Mouse (Mus musculus): ENCODE results near the gene Fbln2. TPM values are rescaled to one million over a fixed set of nuclear protein-coding genes. Genes with fewer than 3 reads are reported as not detected.

Gene Fbln2
- polyA plus RNA-seq, 1 experiment from 2014 or later, result 33.7 TPM

DNA sequence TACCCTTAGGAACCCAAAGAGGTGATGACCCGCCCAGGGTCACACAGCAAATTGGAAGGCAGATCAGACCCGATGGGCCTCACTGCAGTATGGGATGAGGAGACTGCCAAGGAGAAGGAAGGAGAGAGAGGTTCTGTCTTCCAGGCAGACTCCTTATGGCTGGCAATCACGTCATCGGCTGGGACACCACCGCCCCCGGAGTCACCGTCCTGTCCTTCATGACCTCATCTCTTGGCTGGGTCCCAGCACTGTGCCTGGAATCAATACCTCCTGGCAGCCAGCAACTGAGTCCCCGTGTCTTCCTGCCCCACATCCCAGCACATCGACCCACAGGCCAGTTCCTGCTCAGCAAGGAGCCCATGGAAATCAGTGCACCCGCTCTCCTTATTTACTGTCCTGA is 78.7 kb downstream of the Fbln2 start:
- Histone ChIP-seq H3K9ac (replicated peaks) (no peak overlapping the region), H3K4me3 (replicated peaks) (no peak overlapping the region), H3K4me1 (peaks cover 12% of the 10 kb centered on the region), H3K4me2 (no peak overlapping the region), H3K9me3 (replicated peaks) (no peaks in the 10 kb centered on the region), H3K27me3 (replicated peaks) (peaks cover 18% of the 10 kb centered on the region), H3K36me3 (no peaks in the 10 kb centered on the region), H3K27ac (replicated peaks) (no peak overlapping the region)
- no peak for ATAC-seq (ENCODE audit: low FRiP score)
- WGBS, result 64% methylated on average over 10 of the region's 10 CpGs

GRCm38 (mm10) chr6:91295431-91295830 is 83.2 kb downstream of the Fbln2 start:
- Histone ChIP-seq H3K9ac (replicated peaks) (no peak overlapping the region), H3K27me3 (replicated peaks) (no peaks in the 10 kb centered on the region), H3K4me1 (peaks cover 13% of the 10 kb centered on the region), H3K9me3 (replicated peaks) (no peaks in the 10 kb centered on the region), H3K27ac (replicated peaks) (no peak overlapping the region), H3K4me2 (no peak overlapping the region), H3K36me3 (no peaks in the 10 kb centered on the region), H3K4me3 (replicated peaks) (no peak overlapping the region)
- no peak for ATAC-seq (ENCODE audit: low FRiP score)
- 81% methylated on average over 4 of the region's 4 CpGs for WGBS

DNA sequence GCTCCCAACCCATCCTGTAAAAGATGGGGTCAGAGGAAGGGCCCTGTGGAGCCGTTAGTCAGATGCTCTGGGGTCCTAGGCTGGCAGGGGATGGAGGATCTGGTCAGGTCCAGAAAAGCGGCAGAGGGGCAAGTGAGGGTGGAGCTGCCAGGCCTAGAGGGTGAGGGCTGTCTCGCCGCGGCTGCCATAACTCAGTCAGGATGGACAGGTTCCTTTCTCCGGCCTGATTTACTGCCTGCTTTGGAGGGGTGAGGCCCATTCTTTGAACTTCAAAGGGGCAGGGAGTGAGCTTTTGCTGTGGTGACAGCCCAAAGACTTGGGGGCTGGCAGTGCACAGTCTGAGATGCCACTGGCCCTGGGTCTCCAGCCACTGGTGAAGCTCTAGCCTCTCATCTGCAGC is 86.6 kb downstream of the Fbln2 start:
- WGBS, result 2% methylated on average over 6 of the region's 6 CpGs
- ATAC-seq (ENCODE audit: low FRiP score), result no peak

DNA sequence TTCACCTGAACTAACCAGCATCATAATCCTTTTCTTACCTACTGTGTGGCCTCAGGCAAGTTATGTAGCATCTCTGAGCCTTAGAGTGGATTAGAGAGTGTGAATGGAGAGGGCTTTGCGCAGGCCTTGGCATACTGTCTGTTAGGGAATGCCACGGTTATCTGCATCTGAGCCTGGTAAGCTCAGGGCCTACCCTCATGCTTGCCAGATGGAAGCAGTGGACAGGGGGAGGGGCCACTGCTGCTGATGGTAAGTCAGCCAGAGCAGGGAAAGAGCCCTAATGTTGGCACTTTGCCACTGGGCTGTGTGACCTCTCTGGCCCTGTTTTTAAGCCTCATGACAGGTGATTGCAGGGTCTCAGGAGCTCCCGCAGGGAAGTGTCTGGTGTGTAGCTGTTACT is 87.8 kb downstream of the Fbln2 start:
- no peaks in the 10 kb centered on the region for H3K9me3 ChIP-seq (replicated peaks)

More for the DNA sequence above, 86.6 kb downstream of the Fbln2 start:
- no peaks in the 10 kb centered on the region for H3K36me3 ChIP-seq
- H3K4me2 ChIP-seq, result no peak overlapping the region
- H3K4me3 ChIP-seq (replicated peaks), result no peak overlapping the region
- no peaks in the 10 kb centered on the region for H3K27me3 ChIP-seq (replicated peaks)
- H3K4me1 ChIP-seq, result peaks cover 31% of the 10 kb centered on the region
- no peak overlapping the region for H3K27ac ChIP-seq (replicated peaks)
- no peak overlapping the region for H3K9ac ChIP-seq (replicated peaks)
- H3K9me3 ChIP-seq (replicated peaks), result no peaks in the 10 kb centered on the region

DNA sequence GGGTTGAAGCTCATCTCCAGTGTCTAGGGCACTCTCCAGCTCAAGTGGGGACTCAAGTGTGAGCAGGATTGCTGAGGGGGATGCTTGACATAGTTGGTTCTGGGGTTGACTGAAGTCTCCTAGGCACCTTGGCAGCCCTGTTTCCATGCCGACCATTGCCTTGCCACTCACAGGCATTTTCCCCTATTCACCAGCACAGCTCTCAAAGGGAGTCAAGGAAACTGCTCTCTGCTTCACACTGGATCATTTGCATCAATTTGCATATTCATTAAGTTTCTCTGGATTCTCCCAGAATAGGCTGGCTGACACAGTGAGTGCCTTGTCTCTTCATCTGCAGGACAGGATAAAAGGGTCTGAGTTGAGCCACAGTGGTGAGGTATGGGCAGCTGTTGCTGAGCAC is 89.6 kb downstream of the Fbln2 start:
- no peaks in the 10 kb centered on the region for H3K9me3 ChIP-seq (replicated peaks)
- H3K36me3 ChIP-seq, result no peaks in the 10 kb centered on the region
- peak; percentile 88 for ATAC-seq (ENCODE audit: low FRiP score)
- H3K4me3 ChIP-seq (replicated peaks), result no peak overlapping the region
- H3K4me1 ChIP-seq, result peaks cover 31% of the 10 kb centered on the region
- H3K4me2 ChIP-seq, result no peak overlapping the region
- H3K27ac ChIP-seq (replicated peaks), result peak overlapping the region; percentile 83
- no peaks in the 10 kb centered on the region for H3K27me3 ChIP-seq (replicated peaks)
- 14% methylated on average over 1 of the region's 1 CpGs for WGBS
- no peak overlapping the region for H3K9ac ChIP-seq (replicated peaks)

More for the DNA sequence above, 87.8 kb downstream of the Fbln2 start:
- no peak overlapping the region for H3K4me3 ChIP-seq (replicated peaks)
- no peaks in the 10 kb centered on the region for H3K27me3 ChIP-seq (replicated peaks)
- H3K4me1 ChIP-seq, result peaks cover 31% of the 10 kb centered on the region
- H3K36me3 ChIP-seq, result no peaks in the 10 kb centered on the region
- 35% methylated on average over 3 of the region's 3 CpGs for WGBS
- H3K4me2 ChIP-seq, result no peak overlapping the region
- H3K9ac ChIP-seq (replicated peaks), result no peak overlapping the region
- peak overlapping the region; percentile 11; the same call in 1 of the 2 replicates for H3K27ac ChIP-seq (replicated peaks)
- no peak for ATAC-seq (ENCODE audit: low FRiP score)

- peak; percentile 7; the same call in 1 of the 2 replicates for ATAC-seq (ENCODE audit: low FRiP score)
- Histone ChIP-seq H3K4me2 (no peak overlapping the region), H3K27me3 (replicated peaks) (no peaks in the 10 kb centered on the region), H3K9me3 (replicated peaks) (no peaks in the 10 kb centered on the region), H3K4me1 (peaks cover 31% of the 10 kb centered on the region), H3K4me3 (replicated peaks) (no peak overlapping the region), H3K36me3 (no peaks in the 10 kb centered on the region), H3K27ac (replicated peaks) (peak overlapping the region; percentile 83), H3K9ac (replicated peaks) (no peak overlapping the region)
- WGBS, result 57% methylated on average over 3 of the region's 3 CpGs
These were observed 90.1 kb downstream of the Fbln2 start for GRCm38 (mm10) chr6:91302337-91302736.

DNA sequence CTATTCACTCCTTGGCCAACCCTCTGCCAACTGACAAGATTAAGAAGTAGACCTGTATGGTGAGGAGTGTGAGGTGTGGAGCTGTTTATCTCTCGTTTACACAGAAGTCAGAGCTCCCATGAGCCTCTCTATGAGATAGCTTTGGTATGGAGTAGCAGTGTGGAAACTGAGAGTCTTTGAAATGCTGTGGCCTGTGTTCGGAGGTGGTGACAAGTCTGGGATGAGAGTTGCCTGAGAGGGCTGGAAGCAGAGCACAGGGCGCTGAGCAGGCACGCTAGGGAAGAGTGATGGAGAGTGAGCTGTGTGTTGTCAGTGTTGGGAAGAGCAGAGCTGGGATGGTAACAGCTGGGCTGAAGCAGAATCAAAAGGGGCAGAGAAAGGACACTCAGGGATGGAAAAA is 91.9 kb downstream of the Fbln2 start:
- Histone ChIP-seq H3K27ac (replicated peaks) (no peak overlapping the region), H3K4me2 (no peak overlapping the region), H3K27me3 (replicated peaks) (no peaks in the 10 kb centered on the region), H3K36me3 (no peaks in the 10 kb centered on the region), H3K4me1 (peaks cover 27% of the 10 kb centered on the region), H3K9ac (replicated peaks) (no peak overlapping the region), H3K4me3 (replicated peaks) (no peak overlapping the region), H3K9me3 (replicated peaks) (no peaks in the 10 kb centered on the region)
- no peak for ATAC-seq (ENCODE audit: low FRiP score)
- WGBS, result 85% methylated on average over 4 of the region's 4 CpGs

DNA sequence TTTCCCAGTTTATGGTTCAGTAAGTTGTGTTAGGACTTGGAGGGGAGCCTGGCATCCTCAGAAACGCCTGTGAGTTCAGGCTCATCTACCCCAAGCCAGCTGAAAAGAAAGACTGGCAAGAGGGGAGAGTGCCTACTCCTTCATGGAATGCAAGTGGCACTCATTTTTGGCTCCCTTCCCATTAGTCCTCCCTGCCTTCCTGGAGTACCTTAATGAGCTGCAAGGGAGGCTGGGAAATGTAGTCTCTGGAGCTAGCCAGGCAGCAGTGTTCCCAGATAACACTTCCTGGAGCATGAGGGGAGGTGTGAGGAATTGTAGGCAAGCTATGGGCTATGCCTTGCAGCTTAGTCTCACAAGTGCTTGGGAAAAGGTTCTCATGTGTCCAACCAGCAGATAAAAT is 95.7 kb downstream of the Fbln2 start:
- WGBS, result 52% methylated on average over 1 of the region's 1 CpGs
- Histone ChIP-seq H3K4me2 (no peak overlapping the region), H3K4me3 (replicated peaks) (no peak overlapping the region), H3K27ac (replicated peaks) (peak overlapping the region; percentile 56; the same call in 1 of the 2 replicates), H3K36me3 (no peaks in the 10 kb centered on the region), H3K9ac (replicated peaks) (no peak overlapping the region), H3K4me1 (peaks cover 4% of the 10 kb centered on the region; the same call in 1 of the 2 replicates), H3K9me3 (replicated peaks) (no peaks in the 10 kb centered on the region), H3K27me3 (replicated peaks) (no peaks in the 10 kb centered on the region)
- ATAC-seq (ENCODE audit: low FRiP score), result peak; percentile 54; the same call in 1 of the 2 replicates

- 73% methylated on average over 5 of the region's 5 CpGs for WGBS
These were observed 98.9 kb downstream of the Fbln2 start for GRCm38 (mm10) chr6:91311204-91311603.

GRCm38 (mm10) chr6:91312491-91312890 is 100.2 kb downstream of the Fbln2 start:
- Histone ChIP-seq H3K27me3 (replicated peaks) (no peaks in the 10 kb centered on the region), H3K4me2 (no peak overlapping the region), H3K4me3 (replicated peaks) (no peak overlapping the region), H3K4me1 (peaks cover 4% of the 10 kb centered on the region; the same call in 1 of the 2 replicates), H3K9me3 (replicated peaks) (0 out of 2 replicates have a peak, but pooled peaks cover 5% of the 10 kb centered on the region), H3K9ac (replicated peaks) (no peak overlapping the region), H3K36me3 (no peaks in the 10 kb centered on the region), H3K27ac (replicated peaks) (no peak overlapping the region)
- ATAC-seq (ENCODE audit: low FRiP score), result no peak
- WGBS, result 41% methylated on average over 9 of the region's 9 CpGs

More at GRCm38 (mm10) chr6:91311204-91311603, 98.9 kb downstream of the Fbln2 start:
- Histone ChIP-seq H3K9ac (replicated peaks) (no peak overlapping the region), H3K4me3 (replicated peaks) (no peak overlapping the region), H3K4me2 (no peak overlapping the region), H3K36me3 (no peaks in the 10 kb centered on the region), H3K9me3 (replicated peaks) (0 out of 2 replicates have a peak, but pooled peaks cover 5% of the 10 kb centered on the region), H3K4me1 (peaks cover 4% of the 10 kb centered on the region; the same call in 1 of the 2 replicates), H3K27ac (replicated peaks) (no peak overlapping the region), H3K27me3 (replicated peaks) (no peaks in the 10 kb centered on the region)
- ATAC-seq (ENCODE audit: low FRiP score), result no peak

Data from neural tube, embryonic 15.5 days (tissue).